Mouse (Mus musculus): ENCODE results near the gene Olfm4. TPM values are rescaled to one million over a fixed set of nuclear protein-coding genes. Genes with fewer than 3 reads are reported as not detected.

Gene Olfm4
- polyA plus RNA-seq, 1 experiment, result 0.28 TPM

DNA sequence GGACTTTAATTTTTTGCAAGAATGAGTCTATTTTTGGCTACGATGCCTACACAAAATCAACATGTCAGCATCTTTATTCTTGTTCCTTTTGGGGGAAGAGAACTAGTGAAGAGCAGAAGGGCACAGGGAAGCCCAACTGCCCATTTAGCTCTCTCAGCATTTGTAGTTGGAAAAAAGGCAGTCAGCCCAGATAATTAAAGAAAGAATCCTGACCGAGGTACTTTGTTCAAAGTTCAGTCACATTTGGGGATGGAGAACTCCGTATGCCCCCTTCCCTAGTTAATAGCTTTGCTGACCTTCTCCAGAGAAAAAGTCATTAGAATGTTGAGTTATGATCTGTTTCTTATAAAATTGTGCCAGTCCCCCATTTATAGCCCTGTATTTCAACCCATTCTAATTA, 77.8 kb downstream of the Olfm4 start:
- H3K4me3 ChIP-seq (replicated peaks), result no peak overlapping the region
- H3K4me1 ChIP-seq, result no peaks in the 10 kb centered on the region
- H3K36me3 ChIP-seq (replicated peaks; ENCODE audit: low read length), result no peaks in the 10 kb centered on the region
- TF ChIP-seq GATA1 (IDR thresholded peaks at IDR 0.05; ENCODE audit: borderline replicate concordance, low read length) (no peak), FLI1 (IDR thresholded peaks at IDR 0.05; ENCODE audit: low read length) (no peak)
- no peaks in the 10 kb centered on the region for H3K27me3 ChIP-seq (replicated peaks)
- peaks cover 14% of the 10 kb centered on the region for H3K9me3 ChIP-seq

DNA sequence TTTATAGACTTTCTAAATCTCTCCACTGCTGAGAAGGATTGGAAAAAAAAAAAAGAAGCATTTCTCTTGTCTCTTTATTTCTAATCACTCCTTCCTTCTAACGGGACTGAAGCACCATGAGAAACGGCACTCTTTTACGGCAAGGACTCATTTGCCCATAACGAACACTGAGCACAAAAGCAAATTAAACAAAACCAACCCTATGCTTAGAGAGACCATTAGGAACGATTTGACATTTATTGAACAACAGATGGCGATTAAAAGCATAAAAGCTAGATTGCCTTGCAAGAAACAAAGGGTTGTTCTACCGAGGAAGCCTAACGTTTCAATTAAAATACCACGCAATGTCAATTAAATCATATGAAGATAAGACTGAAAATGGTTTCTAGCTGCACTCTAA, 79.0 kb downstream of the Olfm4 start:
- H3K4me3 ChIP-seq (replicated peaks), result no peak overlapping the region
- H3K9me3 ChIP-seq, result peaks cover 14% of the 10 kb centered on the region
- H3K4me1 ChIP-seq, result no peaks in the 10 kb centered on the region
- no peaks in the 10 kb centered on the region for H3K36me3 ChIP-seq (replicated peaks; ENCODE audit: low read length)
- TF ChIP-seq FLI1 (IDR thresholded peaks at IDR 0.05; ENCODE audit: low read length), result no peak
- TF ChIP-seq GATA1 (IDR thresholded peaks at IDR 0.05; ENCODE audit: borderline replicate concordance, low read length), result no peak
- H3K27me3 ChIP-seq (replicated peaks), result no peaks in the 10 kb centered on the region

DNA sequence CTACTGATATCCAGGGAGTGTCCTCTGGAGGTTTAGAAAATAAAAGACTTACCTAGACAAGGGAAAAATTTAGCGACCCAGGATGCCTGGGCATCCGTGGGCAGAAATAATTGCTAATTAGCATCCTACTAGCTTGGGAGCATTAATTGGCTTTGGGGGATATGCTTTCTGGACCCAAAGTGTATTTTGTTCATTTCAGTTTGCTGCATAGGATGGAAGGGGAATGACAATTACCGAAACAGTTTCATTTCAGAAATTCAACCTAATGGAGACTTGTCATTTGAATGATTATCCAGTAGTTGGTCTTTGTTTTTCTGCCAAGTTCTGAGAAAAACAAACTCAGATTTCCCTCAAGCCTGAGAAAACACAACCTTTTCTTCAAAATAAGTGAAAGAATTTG, 86.7 kb downstream of the Olfm4 start:
- Histone ChIP-seq H3K9me3 (peaks cover 6% of the 10 kb centered on the region), H3K36me3 (replicated peaks; ENCODE audit: low read length) (no peaks in the 10 kb centered on the region), H3K27me3 (replicated peaks) (no peaks in the 10 kb centered on the region), H3K4me1 (no peaks in the 10 kb centered on the region), H3K4me3 (replicated peaks) (no peak overlapping the region)
- TF ChIP-seq FLI1 (IDR thresholded peaks at IDR 0.05; ENCODE audit: low read length) (no peak), GATA1 (IDR thresholded peaks at IDR 0.05; ENCODE audit: borderline replicate concordance, low read length) (no peak)

Other genes starting within 250 kb of the Olfm4 start
- not detected in 2 replicates for gene Pcdh8, start 212.8 kb upstream of the Olfm4 start, polyA plus RNA-seq (2012; ENCODE audit: insufficient read depth, low replicate concordance)